Mouse (Mus musculus) brain, embryonic 14.5 days (tissue): Measurements from ENCODE around the gene Ap2a1.

Experiments used
- CTCF ChIP-seq: fragments of 200-500 bp; IDR thresholded peaks from 2 replicates; pipeline ENCODE4 v1.5.1; 2012; ENCODE audit warnings: inconsistent platforms, mild to moderate bottlenecking, moderate library complexity, borderline replicate concordance; ENCODE audit not compliant: insufficient read depth, insufficient read length; ENCODE audit errors: extremely low read depth
- POLR2A ChIP-seq: fragments of 200-500 bp; IDR thresholded peaks from 2 replicates; pipeline ENCODE4 v1.6.1; 2012; ENCODE audit warnings: mild to moderate bottlenecking, inconsistent platforms, borderline replicate concordance; ENCODE audit not compliant: poor library complexity, insufficient read depth, insufficient read length, severe bottlenecking; ENCODE audit errors: extremely low read depth

DNA sequence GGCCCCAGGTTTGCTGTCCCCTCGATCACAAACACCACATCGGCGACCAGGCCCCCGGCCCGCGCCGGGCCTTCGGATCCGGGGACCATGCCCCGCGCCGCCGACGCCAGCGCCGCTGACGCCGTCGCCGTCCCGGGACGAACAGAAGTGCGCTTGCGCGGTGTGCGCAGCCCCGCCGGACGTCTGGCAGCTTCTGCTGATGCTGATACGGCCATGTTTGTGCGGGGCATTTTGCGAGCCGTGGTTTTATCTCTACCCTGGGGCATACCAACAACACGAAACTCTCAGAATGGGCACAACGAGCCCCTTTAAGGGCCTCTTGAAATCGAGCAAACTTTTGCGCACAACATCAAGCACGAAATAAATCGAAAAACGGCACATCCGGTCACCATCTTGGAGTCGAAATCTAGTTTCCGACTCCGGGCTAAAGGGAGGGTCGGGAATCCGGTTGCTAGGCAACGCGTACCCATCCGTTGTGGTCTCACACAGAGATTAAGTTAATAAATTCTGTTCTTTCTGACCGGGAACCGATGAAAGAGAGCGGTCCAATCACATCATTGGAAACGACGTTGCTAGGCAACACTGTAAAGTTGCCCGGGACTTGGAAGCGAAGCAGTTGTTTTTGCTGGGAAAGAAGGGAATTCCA is 36.9 kb downstream of the Ap2a1 start, which contains the start of gene Med25:
- peak; percentile 98 for TF ChIP-seq POLR2A
- TF ChIP-seq CTCF = no peak
